ENCODE assay signal across 23 mouse cellular contexts in genomic region chr2:153511562-153511961, GRCm38 (mm10). TPM values are rescaled to one million over a fixed set of nuclear protein-coding genes. Genes with fewer than 3 reads are reported as not detected.
A peak's percentile ranks its signal among the peaks of the same experiment; 100 is the strongest.
DNase-seq lines count a peak whose midpoint lies in the region; ATAC-seq lines count a peak whose summit lies in the region.
"Had no signal": no experiment of that assay in that cellular context is flagged by ENCODE, and none has a peak within 500 bp of the region (broad histone marks: within the 10 kb centered on the region; RNA-seq: fewer than 3 reads in every experiment).

No protein-coding gene starts in this region.

- no peak overlapping the region for H3K4me2 ChIP-seq in kidney, embryonic 14.5 days (replicated peaks; ENCODE audit: low read depth, low read length)
- H3K4me2 ChIP-seq in midbrain, embryonic 11.5 days = no peak overlapping the region
- H3K4me2 ChIP-seq: intestine, embryonic 15.5 days; limb, embryonic 12.5 days; liver, embryonic 12.5 days; lung, embryonic 15.5 days had no signal

- 0 out of 2 replicates have a peak overlapping the region, but pooled peaks have one; percentile 7 for H3K9ac ChIP-seq in kidney, embryonic 14.5 days (ENCODE audit: low read depth, low read length)
- no peak overlapping the region for H3K9ac ChIP-seq in midbrain, embryonic 11.5 days (ENCODE audit: low read length)
- H3K9ac ChIP-seq: forebrain, postnatal 0 days; intestine, embryonic 15.5 days; limb, embryonic 12.5 days; liver, embryonic 12.5 days; lung, embryonic 15.5 days had no signal

- WGBS in kidney, embryonic 14.5 days = 33% methylated on average over 6 of the region's 6 CpGs
- 49% methylated on average over 6 of the region's 6 CpGs for WGBS in midbrain, embryonic 10.5 days
- 55% methylated on average over 6 of the region's 6 CpGs for WGBS in midbrain, embryonic 11.5 days

- peaks cover 27% of the 10 kb centered on the region for H3K4me1 ChIP-seq in kidney, embryonic 14.5 days (ENCODE audit: control insufficient read depth, insufficient read depth, low read length)
- peaks cover 67% of the 10 kb centered on the region for H3K4me1 ChIP-seq in midbrain, embryonic 10.5 days
- peaks cover 21% of the 10 kb centered on the region for H3K4me1 ChIP-seq in midbrain, embryonic 11.5 days (ENCODE audit: control insufficient read depth, insufficient read depth, low read length)

- peak; percentile 18; the same call in 1 of the 2 replicates for ATAC-seq in kidney, embryonic 14.5 days (ENCODE audit: low FRiP score, low TSS enrichment)
- ATAC-seq in midbrain, embryonic 11.5 days (ENCODE audit: low FRiP score) = no peak
- ATAC-seq: forebrain, postnatal 0 days; intestine, embryonic 15.5 days; liver, embryonic 12.5 days had no signal

- H3K27ac ChIP-seq in kidney, embryonic 14.5 days (ENCODE audit: low read depth, low read length) = no peak overlapping the region
- peak overlapping the region; percentile 14 for H3K27ac ChIP-seq in midbrain, embryonic 10.5 days (replicated peaks)
- no peak overlapping the region for H3K27ac ChIP-seq in midbrain, embryonic 11.5 days (ENCODE audit: low read depth, low read length)
- H3K27ac ChIP-seq: intestine, embryonic 15.5 days; limb, embryonic 12.5 days; liver, embryonic 12.5 days; lung, embryonic 15.5 days had no signal

- H3K27me3 ChIP-seq in kidney, embryonic 14.5 days (ENCODE audit: control insufficient read depth, insufficient read depth, low read length) = no peaks in the 10 kb centered on the region
- peaks cover 46% of the 10 kb centered on the region for H3K27me3 ChIP-seq in midbrain, embryonic 10.5 days (ENCODE audit: low read depth, poor library complexity, severe bottlenecking)
- no peaks in the 10 kb centered on the region for H3K27me3 ChIP-seq in midbrain, embryonic 11.5 days (ENCODE audit: control insufficient read depth, insufficient read depth, low read length)
- H3K27me3 ChIP-seq: CH12.LX; intestine, embryonic 15.5 days; liver, embryonic 12.5 days; lung, embryonic 15.5 days had no signal

- H3K4me3 ChIP-seq in kidney, embryonic 14.5 days (ENCODE audit: low read length) = no peak overlapping the region
- H3K4me3 ChIP-seq in midbrain, embryonic 10.5 days = no peak overlapping the region
- H3K4me3 ChIP-seq in midbrain, embryonic 11.5 days (ENCODE audit: low read depth, low read length) = no peak overlapping the region
- H3K4me3 ChIP-seq: intestine, embryonic 15.5 days; limb, embryonic 12.5 days; liver, embryonic 12.5 days; lung, embryonic 15.5 days; myocyte had no signal

- no peaks in the 10 kb centered on the region for H3K36me3 ChIP-seq in kidney, embryonic 14.5 days (ENCODE audit: control insufficient read depth, insufficient read depth, low read length)
- H3K36me3 ChIP-seq in midbrain, embryonic 10.5 days = no peaks in the 10 kb centered on the region
- H3K36me3 ChIP-seq in midbrain, embryonic 11.5 days (ENCODE audit: control insufficient read depth, insufficient read depth, low read length) = no peaks in the 10 kb centered on the region
- H3K36me3 ChIP-seq: intestine, embryonic 15.5 days; limb, embryonic 12.5 days; lung, embryonic 15.5 days had no signal

- DNase-seq in cerebellum, postnatal 10 days = peak; percentile 29 to 49
- no peak for DNase-seq in cerebellum, postnatal 4 days (ENCODE audit: low spot score in 2 of 2)
- DNase-seq in kidney, postnatal 10 days = no peak
- DNase-seq in midbrain, embryonic 10.5 days (ENCODE audit: low spot score) = no peak
- no peak for DNase-seq in midbrain, embryonic 11.5 days (ENCODE audit: low spot score, missing footprints)
- peak; percentile 42 for DNase-seq in retina, embryonic 14.5 days (ENCODE audit: low spot score)
- DNase-seq: adrenal gland, postnatal 14 days; forebrain, postnatal 0 days; gastrocnemius, postnatal 36 days; kidney, postnatal 36 days; lung, postnatal 4 days; right cerebral cortex, postnatal 4 days; thymus, adult 2 months had no signal

- H3K9me3 ChIP-seq in kidney, embryonic 14.5 days (ENCODE audit: control insufficient read depth, low read length) = no peaks in the 10 kb centered on the region
- no peaks in the 10 kb centered on the region for H3K9me3 ChIP-seq in midbrain, embryonic 10.5 days (replicated peaks)
- H3K9me3 ChIP-seq in midbrain, embryonic 11.5 days (ENCODE audit: control insufficient read depth, low read length) = no peaks in the 10 kb centered on the region
- H3K9me3 ChIP-seq: intestine, embryonic 15.5 days; limb, embryonic 12.5 days; liver, embryonic 12.5 days; lung, embryonic 15.5 days had no signal

RNA-seq across cellular contexts. Expression of gene Nol4l, which starts 18.2 kb away (rescaled TPM):
- polyA plus RNA-seq in kidney, embryonic 14.5 days (2014; fragmentation: Nextera tagmentation; extraction: Ambion mirVana) = 10.5 and 17.1 TPM in 2 replicates
- polyA plus RNA-seq in midbrain, embryonic 10.5 days (2016; fragmentation: Nextera tagmentation; extraction: Ambion mirVana) = 12.8 and 16.8 TPM in 2 replicates
- polyA plus RNA-seq in midbrain, embryonic 11.5 days (2014; fragmentation: Nextera tagmentation; extraction: Ambion mirVana) = 19.5 and 19.9 TPM in 2 replicates

RNA-seq across cellular contexts. Expression of gene 4930404H24Rik, which starts 19.0 kb away (rescaled TPM):
- polyA plus RNA-seq in kidney, embryonic 14.5 days (2014; fragmentation: Nextera tagmentation; extraction: Ambion mirVana) = not detected in 2 replicates
- not detected in 2 replicates for polyA plus RNA-seq in midbrain, embryonic 10.5 days (2016; fragmentation: Nextera tagmentation; extraction: Ambion mirVana)
- polyA plus RNA-seq in midbrain, embryonic 11.5 days (2014; fragmentation: Nextera tagmentation; extraction: Ambion mirVana) = not detected in 2 replicates
- polyA plus RNA-seq: forebrain, postnatal 0 days; heart, embryonic 16.5 days; intestine, embryonic 15.5 days; limb, embryonic 12.5 days; liver, embryonic 12.5 days; lung, embryonic 15.5 days; myocyte; stomach, embryonic 16.5 days; thymus, adult 2 months; urinary bladder, adult 2 months had no signal

Comparison
In these comparisons a context has a peak if more than half of its experiments do, and no peak if none do; other contexts are left out.
1. DNase-seq: peak in cerebellum, postnatal 10 days (2 of 2) and retina, embryonic 14.5 days (single experiment); none in cerebellum, postnatal 4 days (0 of 2), kidney, postnatal 10 days (single experiment), midbrain, embryonic 10.5 days (single experiment) and midbrain, embryonic 11.5 days (single experiment).